Mouse (Mus musculus): ENCODE data around the gene Slc44a4.

The Slc44a4 gene

DNA sequence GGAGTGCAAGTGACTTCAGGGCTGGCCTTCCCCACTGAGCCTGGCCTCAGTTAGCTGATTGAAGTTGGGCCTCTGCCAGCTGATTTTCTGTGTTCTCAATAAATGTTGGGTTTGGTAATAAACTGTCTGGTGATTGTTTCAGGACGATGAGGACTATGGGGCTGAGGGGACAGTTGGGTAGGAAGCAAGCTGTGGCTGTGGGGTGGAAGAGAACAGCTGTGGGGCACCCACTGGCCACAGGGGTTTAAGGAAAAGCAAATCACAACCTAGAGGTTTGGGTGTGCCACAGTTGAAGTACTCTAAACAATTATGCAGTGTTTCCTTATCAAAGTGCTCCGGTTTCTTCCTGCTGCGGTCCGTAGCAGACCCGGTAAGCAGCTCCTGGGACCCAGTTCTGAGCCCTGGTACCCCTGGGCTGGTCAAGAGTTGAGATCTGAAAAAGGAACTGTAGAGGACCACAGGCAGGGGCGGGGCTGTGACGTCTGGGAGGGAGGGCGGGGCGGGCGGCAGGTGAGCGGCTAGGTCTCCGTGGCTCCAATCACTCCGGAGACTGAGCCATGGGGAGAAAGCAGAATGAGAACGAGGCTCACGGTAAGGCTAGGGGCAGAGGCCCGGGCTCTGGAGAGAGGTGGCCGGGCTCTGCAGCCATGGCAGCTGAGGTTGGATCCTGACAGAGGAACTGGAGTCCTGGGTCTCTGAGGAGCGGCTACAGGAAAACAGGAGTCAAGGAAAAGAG, at the start of gene Slc44a4:
Slc44a4 (plus strand) TSS at position 537 of the 736 bp plus-strand sequence.
- CTCF ChIA-PET: no interaction called here

GRCm38 (mm10) chr17:34865981-34866380, 48.3 kb upstream of the Slc44a4 start:
- CTCF ChIA-PET: no interaction called here

GRCm38 (mm10) chr17:34874321-34874720, 39.9 kb upstream of the Slc44a4 start:
- CTCF ChIA-PET: no interaction called here

GRCm38 (mm10) chr17:34879336-34879879, 34.9 kb upstream of the Slc44a4 start, which contains the start of gene Zbtb12:
Gene Zbtb12 (plus strand): TSS chr17:34879483.
- CTCF ChIA-PET: interaction anchor here (0.5 kb wide), 2 partner anchors 11 to 319 kb away, joined by 5 to 8 read pairs; no protein-coding TSS in a partner anchor

- CTCF ChIA-PET: no interaction called here
Measured at GRCm38 (mm10) chr17:34881166-34881565, 33.1 kb upstream of the Slc44a4 start.

DNA sequence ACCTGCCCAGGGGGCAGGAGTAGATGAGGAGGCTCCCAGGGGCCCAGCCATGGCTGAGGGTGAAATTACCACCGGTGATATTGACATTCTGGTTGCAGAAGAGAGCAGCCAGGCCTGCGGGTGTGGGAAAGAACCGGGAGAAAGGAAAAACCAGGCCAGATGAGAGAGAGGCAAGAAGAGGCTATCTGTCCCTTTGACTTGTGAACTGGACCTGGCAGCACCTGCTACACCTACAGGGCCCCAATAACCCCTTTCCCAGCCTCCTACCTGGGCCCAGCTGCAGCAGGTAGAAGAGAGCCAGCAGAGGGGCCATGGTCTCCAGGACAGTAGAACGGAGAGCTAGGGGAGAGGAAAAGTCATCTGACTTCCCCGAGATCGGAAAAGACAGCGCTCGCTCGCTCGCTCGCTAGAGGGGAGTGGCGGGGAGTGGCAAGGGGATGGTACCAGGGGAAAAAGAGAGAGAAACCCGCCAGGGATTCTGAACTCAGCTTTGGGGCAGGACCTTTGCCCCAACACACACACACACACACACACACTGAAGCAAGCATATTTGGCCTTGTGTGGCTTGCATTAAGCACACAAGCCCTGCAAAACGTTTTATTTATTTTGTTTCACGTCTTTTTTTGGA, 32.5 kb upstream of the Slc44a4 start, which contains the start of gene Gm20547:
Gm20547 (minus strand) TSS at position 360 of the 628 bp plus-strand sequence.
- CTCF ChIA-PET: interaction anchor here (0.7 kb wide), 2 partner anchors 335 to 1011 kb away, joined by 5 to 6 read pairs; no protein-coding TSS in a partner anchor

DNA sequence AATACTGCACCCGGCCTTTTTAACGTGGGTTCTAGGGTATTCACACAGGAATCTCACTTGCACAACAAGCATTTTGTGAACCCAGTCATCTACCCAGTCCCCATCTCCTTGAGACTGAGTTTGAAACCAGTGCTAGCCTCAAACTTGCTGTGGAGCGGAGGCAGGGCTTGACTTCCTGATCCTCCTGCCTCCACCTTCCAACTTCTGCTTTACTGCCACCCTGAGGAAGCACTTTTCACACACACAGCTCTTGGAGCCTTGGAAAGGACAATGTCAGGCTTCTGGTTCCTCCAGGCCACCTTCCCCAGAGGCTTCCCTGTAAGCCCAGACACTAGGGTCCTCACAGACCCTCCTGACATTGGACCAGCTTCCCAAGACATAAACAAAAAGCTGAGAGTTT, 30.9 kb upstream of the Slc44a4 start:
- CTCF ChIA-PET: interaction anchor here (0.6 kb wide), 1 partner anchor 25 kb away, joined by 3 read pairs; no protein-coding TSS in a partner anchor

GRCm38 (mm10) chr17:34884704-34885103, 29.6 kb upstream of the Slc44a4 start:
- CTCF ChIA-PET: no interaction called here

DNA sequence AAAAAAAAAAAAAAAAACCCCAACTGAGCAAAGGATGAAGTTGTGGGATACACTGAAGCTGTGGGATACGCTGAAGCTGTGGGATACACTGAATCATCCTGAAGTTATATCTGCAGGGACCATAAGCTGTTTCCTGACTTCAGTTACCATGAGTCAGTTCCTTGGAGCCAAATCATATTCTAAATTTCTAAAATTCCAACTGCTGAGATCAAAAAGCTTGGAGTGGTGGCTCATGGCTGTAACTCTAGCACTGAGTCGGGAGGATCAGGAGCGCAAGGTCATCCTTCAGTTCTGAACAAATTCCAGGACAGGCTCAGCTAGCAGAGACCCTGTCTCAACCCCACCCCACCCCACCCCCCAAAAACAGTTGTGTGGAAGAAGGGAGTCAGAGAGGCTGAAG, 28.7 kb upstream of the Slc44a4 start:
- CTCF ChIA-PET: no interaction called here

DNA sequence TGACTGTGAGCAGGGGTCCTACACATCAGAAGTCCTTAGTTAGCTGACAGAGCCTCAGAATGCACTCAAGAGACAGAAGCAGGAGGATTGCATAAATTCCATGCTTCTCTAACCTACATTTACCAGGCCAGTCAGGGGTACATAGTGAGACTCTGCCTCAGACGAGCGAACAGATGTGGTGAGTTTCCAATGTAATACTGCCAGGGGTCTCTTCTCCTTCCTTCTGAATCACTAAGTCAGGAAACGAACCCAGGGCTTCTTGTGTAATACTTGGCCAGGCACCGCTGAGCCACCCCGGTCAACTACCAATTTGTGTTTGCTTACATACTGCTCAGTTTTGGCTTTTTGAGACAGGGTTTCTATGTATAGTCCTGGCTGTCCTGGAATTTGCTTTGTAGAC, 26.3 kb upstream of the Slc44a4 start:
- CTCF ChIA-PET: interaction anchor here (0.6 kb wide), 1 partner anchor 356 kb away, joined by 11 read pairs; no protein-coding TSS in a partner anchor

GRCm38 (mm10) chr17:34890074-34890743, 24.1 kb upstream of the Slc44a4 start:
- CTCF ChIA-PET: no interaction called here

GRCm38 (mm10) chr17:34891377-34891776, 22.9 kb upstream of the Slc44a4 start:
- CTCF ChIA-PET: interaction anchor here (0.5 to 0.7 kb wide), 2 partner anchors 8 to 51 kb away, joined by 4 to 7 read pairs; no protein-coding TSS in a partner anchor

DNA sequence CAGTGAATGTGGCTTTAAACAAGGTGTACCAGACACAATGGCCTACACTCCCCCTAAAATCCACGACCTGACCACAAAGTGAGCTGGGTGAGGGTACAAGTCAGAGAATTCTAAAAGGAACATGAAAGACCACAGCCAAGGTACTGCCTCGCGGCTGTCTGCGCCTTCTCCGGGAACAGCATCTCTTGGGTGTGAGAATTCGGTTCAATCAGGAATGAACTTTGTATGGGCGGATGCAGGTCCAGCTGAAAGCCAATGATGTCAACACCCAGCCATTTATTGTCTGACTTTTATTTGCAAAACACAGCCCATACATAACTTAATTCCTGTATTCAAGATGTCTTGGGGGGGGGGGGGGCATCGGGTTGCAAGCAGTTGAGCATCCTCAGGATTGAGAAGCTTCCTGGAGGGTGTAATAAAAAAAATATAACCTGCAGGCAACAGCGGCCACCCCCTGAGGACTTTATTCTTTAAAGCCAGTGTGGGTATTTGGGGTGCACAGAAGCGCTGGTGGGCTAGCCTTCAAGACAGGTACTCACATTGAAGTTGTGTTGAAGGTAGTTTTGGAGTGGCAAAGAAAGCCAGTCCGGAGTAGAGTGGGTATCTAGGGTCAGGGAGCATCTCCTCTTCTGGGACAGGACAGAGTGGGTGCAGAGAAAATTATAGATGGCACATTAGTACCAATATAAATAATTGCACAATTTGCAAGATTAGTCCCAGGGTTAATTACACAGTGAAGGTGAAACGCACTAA, 21.0 kb upstream of the Slc44a4 start:
- CTCF ChIA-PET: interaction anchor here (0.6 kb wide), 2 partner anchors 31 to 80 kb away, joined by 3 to 4 read pairs; no protein-coding TSS in a partner anchor

- CTCF ChIA-PET: no interaction called here
Measured at GRCm38 (mm10) chr17:34894074-34894597, 20.1 kb upstream of the Slc44a4 start.

GRCm38 (mm10) chr17:34894801-34895530, 19.3 kb upstream of the Slc44a4 start:
- CTCF ChIA-PET: no interaction called here

GRCm38 (mm10) chr17:34895724-34896123, 18.5 kb upstream of the Slc44a4 start:
- CTCF ChIA-PET: no interaction called here

DNA sequence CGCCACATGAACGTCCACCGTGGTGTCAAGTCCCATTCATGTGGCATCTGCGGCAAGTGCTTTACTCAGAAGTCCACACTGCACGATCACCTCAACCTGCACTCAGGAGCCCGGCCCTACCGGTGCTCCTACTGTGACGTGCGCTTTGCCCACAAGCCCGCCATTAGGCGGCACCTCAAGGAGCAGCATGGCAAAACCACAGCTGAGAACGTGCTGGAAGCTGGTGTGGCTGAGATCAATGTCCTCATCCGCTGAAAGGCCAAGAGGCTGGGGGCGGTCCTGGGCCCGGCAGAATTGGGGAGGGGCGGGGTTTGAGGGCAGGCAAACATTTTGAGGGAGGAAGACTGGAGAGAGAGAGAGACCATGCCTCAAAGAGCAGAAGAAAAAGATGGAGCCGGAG, 17.9 kb upstream of the Slc44a4 start:
- CTCF ChIA-PET: no interaction called here

DNA sequence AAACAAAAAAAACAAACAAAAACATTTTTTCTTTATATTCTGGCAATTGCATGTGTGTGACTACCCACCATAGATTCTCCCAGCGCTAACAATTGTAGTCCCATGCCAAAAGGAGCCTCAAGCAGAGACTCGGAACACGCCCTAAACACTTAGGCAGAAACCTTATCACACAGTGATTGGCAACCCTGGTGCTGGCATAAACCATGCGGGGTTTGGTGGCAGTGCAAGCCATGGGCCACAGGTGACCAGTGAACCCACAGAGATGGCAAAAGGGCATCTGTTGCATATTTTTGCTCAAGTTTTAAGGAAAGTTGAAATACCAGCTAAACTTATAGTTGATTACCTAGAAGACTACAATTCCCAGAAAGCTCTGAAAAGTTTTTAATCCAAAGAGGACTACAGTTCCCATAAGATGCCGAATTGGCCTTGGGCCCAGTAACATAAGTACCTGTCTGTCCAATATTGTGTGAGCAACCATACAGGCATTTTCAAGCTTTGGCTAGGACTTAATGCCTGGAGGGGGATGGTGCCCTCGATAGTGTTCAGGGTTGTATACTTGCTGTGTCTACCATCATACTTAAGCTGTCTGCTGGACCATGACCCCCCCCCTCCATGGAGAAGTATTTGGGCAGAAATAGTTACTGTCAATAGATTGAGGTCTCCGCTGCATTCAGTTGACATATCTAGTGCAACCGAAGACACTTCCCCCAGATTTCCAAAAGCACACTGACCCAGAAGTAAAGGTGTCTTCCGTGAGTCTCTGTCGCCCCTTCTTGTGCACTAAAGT, 16.7 kb upstream of the Slc44a4 start:
- CTCF ChIA-PET: interaction anchor here (1.5 kb wide), 1 partner anchor 15 kb away, joined by 6 read pairs; no protein-coding TSS in a partner anchor

DNA sequence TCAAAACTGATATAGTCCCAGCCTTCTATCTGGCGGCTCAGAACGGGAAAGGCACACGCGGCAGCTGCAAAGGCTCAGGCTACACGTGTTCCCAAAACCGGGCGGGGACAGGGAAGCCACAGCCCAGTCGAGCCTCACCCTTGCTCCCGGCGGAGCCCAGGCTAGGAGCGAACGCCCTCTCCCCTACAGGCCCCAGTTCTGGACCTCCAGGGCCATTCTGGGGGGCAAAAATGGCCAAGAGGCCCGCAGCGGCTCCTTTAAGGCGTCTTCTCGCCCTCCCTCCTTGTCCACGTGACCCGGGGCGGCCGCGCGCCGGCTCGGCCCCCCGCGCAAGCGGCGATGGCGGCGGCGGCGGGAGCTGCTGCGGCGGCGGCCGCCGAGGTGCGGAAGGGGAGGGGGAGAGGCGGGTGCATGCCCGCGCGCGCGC, 16.1 kb upstream of the Slc44a4 start, which contains the start of the genes C2 and Ehmt2:
C2 (minus strand) TSS at position 106 of the 427 bp plus-strand sequence.
Ehmt2 (plus strand) TSS at position 310 of the 427 bp plus-strand sequence.
- CTCF ChIA-PET: interaction anchor here (1.5 kb wide), 1 partner anchor 15 kb away, joined by 6 read pairs; no protein-coding TSS in a partner anchor
